25 mouse cellular contexts compared by ENCODE assay signal in genomic region chr13:119681161-119681560, GRCm38 (mm10). TPM values are rescaled to one million over a fixed set of nuclear protein-coding genes. Genes with fewer than 3 reads are reported as not detected.
DNase-seq lines count a peak whose midpoint lies in the region; ATAC-seq lines count a peak whose summit lies in the region.
"Had no signal": no experiment of that assay in that cellular context is flagged by ENCODE, and none has a peak within 500 bp of the region (broad histone marks: within the 10 kb centered on the region; RNA-seq: fewer than 3 reads in every experiment).

No protein-coding gene starts in this region.

- H3K4me1 ChIP-seq in megakaryocyte, embryonic 14.5 days = peaks cover 38% of the 10 kb centered on the region
- H3K4me1 ChIP-seq: embryonic facial prominence, embryonic 15.5 days; heart, embryonic 13.5 days; hindbrain, embryonic 12.5 days had no signal

- peak overlapping the region; percentile 66 for H3K4me3 ChIP-seq in megakaryocyte, embryonic 14.5 days (replicated peaks)
- H3K4me3 ChIP-seq: embryonic facial prominence, embryonic 15.5 days; erythroblast, embryonic 14.5 days; gastrocnemius, adult 2 months; heart, embryonic 13.5 days; hindbrain, embryonic 12.5 days had no signal

- ATAC-seq in megakaryocyte, adult 5-6 weeks (ENCODE audit: poor library complexity, severe bottlenecking) = no peak
- ATAC-seq: forebrain, embryonic 16.5 days; hindbrain, embryonic 16.5 days; inflammation-experienced regulatory T-cells, adult 6 months had no signal

- H3K27me3 ChIP-seq in megakaryocyte, embryonic 14.5 days (replicated peaks) = no peaks in the 10 kb centered on the region
- H3K27me3 ChIP-seq: embryonic facial prominence, embryonic 15.5 days; heart, embryonic 13.5 days; hindbrain, embryonic 12.5 days had no signal

- peaks cover 4% of the 10 kb centered on the region for H3K36me3 ChIP-seq in megakaryocyte, embryonic 14.5 days (replicated peaks; ENCODE audit: low read length)
- H3K36me3 ChIP-seq: embryonic facial prominence, embryonic 15.5 days; heart, embryonic 13.5 days; hindbrain, embryonic 12.5 days had no signal

- H3K9me3 ChIP-seq in megakaryocyte, embryonic 14.5 days = no peaks in the 10 kb centered on the region
- H3K9me3 ChIP-seq: embryonic facial prominence, embryonic 15.5 days; heart, embryonic 13.5 days; hindbrain, embryonic 12.5 days had no signal

- DNase-seq in thymus, postnatal 0 days (ENCODE audit: low spot score) = peak; percentile 25
- DNase-seq in thymus, postnatal 36 days = no peak
- DNase-seq in CD4-positive helper T cell, adult 2 months (ENCODE audit: low read depth, low spot score) = peak; percentile 21
- DNase-seq in brain, adult 2 months (ENCODE audit: low read depth, low spot score) = peak; percentile 26
- no peak for DNase-seq in left cerebral cortex, adult 11 months (ENCODE audit: low spot score)
- DNase-seq in adrenal gland, postnatal 4 days (ENCODE audit: low spot score in 2 of 2) = no peak
- DNase-seq: adrenal gland, postnatal 10 days; cerebellum, adult 18-20 months; cerebellum, adult 9-11 months; gastrocnemius, adult 2 months; gastrocnemius, postnatal 25 days; heart, postnatal 4 days had no signal

RNA-seq across cellular contexts. Expression of gene Hmgcs1, which starts 9.0 kb away (rescaled TPM):
- 5.2 and 20.7 TPM in 2 replicates for polyA plus RNA-seq in megakaryocyte, embryonic 14.5 days (2012; ENCODE audit: insufficient read depth, low replicate concordance)
- total RNA-seq in megakaryocyte, adult 5-6 weeks (2015) = 27.6 and 29.7 TPM in 2 replicates
- total RNA-seq in megakaryocyte, adult 5-6 weeks (2017) = 36.9 and 40.8 TPM in 2 replicates
- 67.1 and 74.2 TPM in 2 replicates for polyA plus RNA-seq in thymus, postnatal 0 days (2015; fragmentation: Nextera tagmentation; extraction: Ambion mirVana)
- 100 to 1,000 TPM; 211 to 213 TPM for total RNA-seq in adrenal gland, postnatal 4 days (2021)

RNA-seq across cellular contexts. Expression of gene Ccl28, which starts 57.5 kb away (rescaled TPM):
- not detected in 2 replicates for polyA plus RNA-seq in megakaryocyte, embryonic 14.5 days (2012; ENCODE audit: insufficient read depth, low replicate concordance)
- not detected in 2 replicates for total RNA-seq in megakaryocyte, adult 5-6 weeks (2015)
- total RNA-seq in megakaryocyte, adult 5-6 weeks (2017) = not detected in 2 replicates
- polyA plus RNA-seq in thymus, postnatal 0 days (2015; fragmentation: Nextera tagmentation; extraction: Ambion mirVana) = 0.04 and 0.08 TPM in 2 replicates
- 1 to 10 TPM in 1 of 2 experiments, under 1 TPM in 1; 0.67 to 1.1 TPM for total RNA-seq in adrenal gland, postnatal 4 days (2021)
- total RNA-seq: ES-E14; granulocyte monocyte progenitor cell, adult 5-6 weeks had no signal
- polyA plus RNA-seq: C2C12; embryonic facial prominence, embryonic 11.5 days; erythroblast, embryonic 14.5 days; heart, embryonic 13.5 days had no signal

Comparison
In these comparisons a context has a peak if more than half of its experiments do, and no peak if none do; other contexts are left out.
1. DNase-seq: peak in thymus, postnatal 0 days (single experiment), CD4-positive helper T cell, adult 2 months (single experiment) and brain, adult 2 months (single experiment); none in thymus, postnatal 36 days (0 of 2), left cerebral cortex, adult 11 months (single experiment) and adrenal gland, postnatal 4 days (0 of 2).
2. RNA of gene Hmgcs1, which starts 9.0 kb away (total RNA-seq): 211 to 213 TPM in adrenal gland, postnatal 4 days; 27.6 to 40.8 TPM in megakaryocyte, adult 5-6 weeks; every median in the first group is over 4 times any median in the second.